Mouse (Mus musculus) stomach, postnatal 0 days (tissue): ENCODE measurements around the gene Krt78. TPM values are rescaled to one million over a fixed set of nuclear protein-coding genes. Genes with fewer than 3 reads are reported as not detected.
A peak's percentile ranks its signal among the peaks of the same experiment; 100 is the strongest.
"Not testable (repeated sequence)": the region's sequence is repeated elsewhere in the genome, so short reads cannot be mapped to it uniquely, and the experiment has no call there.

Experiments
- ATAC-seq: fragments of 200-750 bp; cut with Nextera tagmentation; 2 replicates; pipeline ENCODE4 v1.8.0; 2017; ENCODE audit not compliant: low FRiP score, low TSS enrichment
- DNase-seq: peaks from one replicate; pipeline ENCODE4 v3.0.0-alpha.2; 2016; ENCODE audit warnings: low spot score
- H3K27ac ChIP-seq: fragments of 300-500 bp; sonication (generic); replicated peaks from 2 replicates; pipeline ENCODE4 v1.5.1; 2014; ENCODE audit warnings: mild to moderate bottlenecking, control low read depth
- H3K27me3 ChIP-seq: fragments of 300-500 bp; sonication (generic); 2 replicates; pipeline ENCODE4 v1.6.1; 2014; ENCODE audit warnings: low read length; ENCODE audit not compliant: control insufficient read depth, insufficient read depth
- H3K36me3 ChIP-seq: fragments of 300-500 bp; sonication (generic); 2 replicates; pipeline ENCODE4 v1.6.1; 2014; ENCODE audit warnings: low read length, mixed read lengths; ENCODE audit not compliant: control insufficient read depth, insufficient read depth
- H3K4me1 ChIP-seq: fragments of 300-500 bp; sonication (generic); replicated peaks from 2 replicates; pipeline ENCODE4 v1.6.1; 2014; ENCODE audit warnings: antibody characterized with exemption; ENCODE audit not compliant: control insufficient read depth, insufficient read depth
- H3K4me2 ChIP-seq: fragments of 300-500 bp; sonication (generic); replicated peaks from 2 replicates; pipeline ENCODE4 v1.6.1; 2014; ENCODE audit warnings: low read depth, mild to moderate bottlenecking, control low read depth, moderate library complexity
- H3K4me3 ChIP-seq: fragments of 300-500 bp; sonication (generic); 2 replicates; pipeline ENCODE4 v1.5.1; 2014; ENCODE audit warnings: low read depth, low read length, control low read depth
- H3K9ac ChIP-seq: fragments of 300-500 bp; sonication (generic); 2 replicates; pipeline ENCODE4 v1.6.1; 2014; ENCODE audit warnings: mild to moderate bottlenecking, low read length, control low read depth, mixed read lengths
- H3K9me3 ChIP-seq: fragments of 300-500 bp; sonication (generic); 2 replicates; pipeline ENCODE4 v1.6.1; 2016; ENCODE audit warnings: low read length; ENCODE audit not compliant: control insufficient read depth
- CTCF ChIP-seq: IDR thresholded peaks from 2 replicates; pipeline ENCODE4 v1.5.1; 2016; ENCODE audit warnings: antibody characterized with exemption, low read depth, mild to moderate bottlenecking, moderate library complexity
- EP300 ChIP-seq: optimal IDR thresholded peaks from 2 replicates; pipeline ENCODE3; 2016; ENCODE audit warnings: antibody characterized with exemption
- WGBS: fragments of 180-500 bp; shearing (Covaris S2); extraction: QIAGEN DNeasy Blood & Tissue Kit; methylation state at CpG from one replicate; pipeline ENCODE4 v1.1.7; 2014; 5-methylcytosine and 5-hydroxymethylcytosine counted together
- polyA plus RNA-seq: library from polyadenylated mRNA; unstranded; fragments of >200 nt; fragmentation: Nextera tagmentation; extraction: Ambion mirVana; gene quantifications from 2 replicates; pipeline ENCODE4 v1.2.1, GENCODE M21; 2015

Gene Krt78
- polyA plus RNA-seq: 49.3 and 73.4 TPM in 2 replicates

- H3K27me3 ChIP-seq: no peaks in the 10 kb centered on the region
- DNase-seq (no peak), ATAC-seq (no peak)
- 73% methylated on average over 9 of the region's 9 CpGs for WGBS
- H3K4me3 ChIP-seq: no peak within 1 kb of the TSS
- H3K36me3 ChIP-seq: no peaks in the 10 kb centered on the region
- H3K9me3 ChIP-seq: no peaks in the 10 kb centered on the region
- peak within 1 kb of the TSS; percentile 89 for H3K27ac ChIP-seq
- TF ChIP-seq EP300 (no peak), CTCF (no peak)
- no peak within 1 kb of the TSS for H3K9ac ChIP-seq
- peaks cover 7% of the 10 kb centered on the region; the same call in 1 of the 2 replicates for H3K4me1 ChIP-seq
- H3K4me2 ChIP-seq: peak within 1 kb of the TSS; percentile 25
These were observed at the start of gene Krt78 for GRCm38 (mm10) chr15:101954187-101954586. Gene Krt78 (minus strand): TSS chr15:101954287.

- Histone ChIP-seq H3K27me3 (no peaks in the 10 kb centered on the region), H3K36me3 (no peaks in the 10 kb centered on the region), H3K9me3 (no peaks in the 10 kb centered on the region), H3K9ac (peak overlapping the region; percentile 53), H3K4me3 (peak overlapping the region; percentile 39), H3K27ac (peak overlapping the region; percentile 67), H3K4me2 (peak overlapping the region; percentile 54), H3K4me1 (peaks cover 8% of the 10 kb centered on the region)
- ATAC-seq: no peak
- no peak for TF ChIP-seq EP300
- TF ChIP-seq CTCF: no peak
- no peak for DNase-seq
- 19% methylated on average over 12 of the region's 12 CpGs for WGBS
These were observed 49.4 kb upstream of the Krt78 start for GRCm38 (mm10) chr15:102003516-102003915.

GRCm38 (mm10) chr15:102002646-102003488 lies 48.8 kb upstream of the Krt78 start:
- Histone ChIP-seq H3K36me3 (no peaks in the 10 kb centered on the region), H3K27me3 (no peaks in the 10 kb centered on the region), H3K4me3 (peak overlapping the region; percentile 39), H3K4me2 (peak overlapping the region; percentile 54), H3K9ac (peak overlapping the region; percentile 53), H3K9me3 (no peaks in the 10 kb centered on the region), H3K4me1 (peaks cover 8% of the 10 kb centered on the region), H3K27ac (peak overlapping the region; percentile 67)
- DNase-seq (peak; percentile 91), ATAC-seq (peak; percentile 73)
- WGBS: 16% methylated on average over 32 of the region's 34 CpGs
- TF ChIP-seq EP300 (no peak), CTCF (no peak)

GRCm38 (mm10) chr15:101999676-102000335 lies 45.7 kb upstream of the Krt78 start:
- H3K4me2 ChIP-seq: no peak overlapping the region
- TF ChIP-seq EP300 (no peak), CTCF (no peak)
- ATAC-seq (no peak), DNase-seq (no peak)
- H3K9ac ChIP-seq: no peak overlapping the region
- WGBS: 81% methylated on average over 11 of the region's 11 CpGs
- no peak overlapping the region for H3K27ac ChIP-seq
- no peaks in the 10 kb centered on the region for H3K36me3 ChIP-seq
- no peak overlapping the region for H3K4me3 ChIP-seq
- H3K4me1 ChIP-seq: no peaks in the 10 kb centered on the region
- H3K9me3 ChIP-seq: no peaks in the 10 kb centered on the region
- H3K27me3 ChIP-seq: no peaks in the 10 kb centered on the region

GRCm38 (mm10) chr15:101999156-101999555 lies 45.1 kb upstream of the Krt78 start:
- DNase-seq: no peak
- Histone ChIP-seq H3K9ac (no peak overlapping the region), H3K4me1 (no peaks in the 10 kb centered on the region)

GRCm38 (mm10) chr15:101996450-101997078 lies 42.5 kb upstream of the Krt78 start:
- ATAC-seq, H3K9me3 ChIP-seq, H3K9ac ChIP-seq, H3K36me3 ChIP-seq, H3K4me3 ChIP-seq, H3K4me2 ChIP-seq, DNase-seq, H3K27me3 ChIP-seq, H3K4me1 ChIP-seq: not testable (repeated sequence)
- peak overlapping the region; percentile 77 for H3K27ac ChIP-seq
- 77% methylated on average over 10 of the region's 11 CpGs for WGBS

More at GRCm38 (mm10) chr15:101999156-101999555, 45.1 kb upstream of the Krt78 start:
- Histone ChIP-seq H3K9me3 (no peaks in the 10 kb centered on the region), H3K27me3 (no peaks in the 10 kb centered on the region), H3K4me3 (no peak overlapping the region), H3K27ac (no peak overlapping the region), H3K36me3 (no peaks in the 10 kb centered on the region), H3K4me2 (no peak overlapping the region)
- TF ChIP-seq EP300 (no peak), CTCF (no peak)
- no peak for ATAC-seq
- WGBS: 85% methylated on average over 11 of the region's 11 CpGs
